Mouse (Mus musculus) c-Kit-positive CD71-positive TER-119-positive erythroid progenitor cells, embryonic 14.5 days (primary cell): ENCODE results near the gene Abca7.
"Not testable (repeated sequence)": the region's sequence is repeated elsewhere in the genome, so short reads cannot be mapped to it uniquely, and the experiment has no call there.

Source experiments
- DNase-seq: peaks from one replicate; pipeline ENCODE4 v3.0.0-alpha.2; 2013; ENCODE audit warnings: low spot score

Gene Abca7

DNA sequence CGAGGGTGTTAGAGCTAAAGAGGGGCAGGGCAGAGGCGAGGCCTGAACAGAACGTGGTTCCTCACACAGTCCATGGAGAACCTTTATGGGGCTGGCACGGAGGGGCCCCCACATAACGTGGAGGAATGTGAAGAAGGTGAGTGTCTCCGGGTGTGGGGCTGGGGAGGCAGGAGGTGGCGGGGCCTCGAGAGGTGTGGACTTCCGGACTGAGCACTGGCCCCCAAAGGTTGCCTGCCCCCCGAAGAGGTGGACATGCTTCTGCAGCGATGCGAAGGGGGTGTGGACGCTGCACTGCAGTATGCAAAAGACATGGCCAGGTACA lies 25.0 kb downstream of the Abca7 start:
- no peak for DNase-seq

DNA sequence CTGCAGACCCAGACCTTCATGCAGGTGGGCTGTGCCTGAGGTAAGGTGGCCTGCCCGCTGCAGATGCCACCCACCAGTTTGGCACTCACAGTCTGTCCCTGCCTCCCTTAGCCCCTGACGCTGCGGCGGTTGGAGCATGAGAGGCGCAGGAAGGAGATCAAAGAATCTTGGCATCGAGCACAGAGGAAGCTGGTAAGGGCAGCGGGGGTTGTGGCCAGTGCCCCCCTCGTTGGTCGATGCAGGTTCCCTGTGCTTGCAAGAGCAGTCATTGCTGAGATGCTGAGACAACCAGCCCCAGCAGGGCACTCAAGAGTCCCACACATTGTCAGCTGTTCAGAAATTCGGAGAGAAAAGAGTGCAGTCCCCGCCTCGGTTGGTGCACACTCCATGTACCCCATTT lies 25.9 kb downstream of the Abca7 start:
- no peak for DNase-seq

DNA sequence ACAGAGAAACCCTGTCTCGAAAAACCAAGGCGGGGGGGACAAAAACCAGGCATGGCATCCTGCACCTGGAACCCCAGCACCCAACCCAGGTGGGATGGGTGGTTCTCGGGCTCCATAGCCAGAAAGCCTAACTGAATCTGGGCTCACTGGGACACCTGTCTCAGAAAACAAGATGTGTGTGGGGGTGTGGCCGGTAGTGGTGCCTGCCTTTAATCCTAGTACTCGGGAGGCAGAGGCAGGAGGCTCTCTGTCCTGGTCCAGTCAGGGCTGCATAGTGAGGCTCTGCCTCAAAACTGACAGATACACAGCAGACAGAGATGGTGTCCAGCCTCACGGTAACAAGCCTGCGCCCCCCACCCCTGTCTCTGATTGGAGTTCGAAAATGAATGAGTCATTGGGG lies 26.5 kb downstream of the Abca7 start:
- DNase-seq, result no peak

GRCm38 (mm10) chr10:80023758-80024157 lies 27.5 kb downstream of the Abca7 start:
- DNase-seq, result no peak

DNA sequence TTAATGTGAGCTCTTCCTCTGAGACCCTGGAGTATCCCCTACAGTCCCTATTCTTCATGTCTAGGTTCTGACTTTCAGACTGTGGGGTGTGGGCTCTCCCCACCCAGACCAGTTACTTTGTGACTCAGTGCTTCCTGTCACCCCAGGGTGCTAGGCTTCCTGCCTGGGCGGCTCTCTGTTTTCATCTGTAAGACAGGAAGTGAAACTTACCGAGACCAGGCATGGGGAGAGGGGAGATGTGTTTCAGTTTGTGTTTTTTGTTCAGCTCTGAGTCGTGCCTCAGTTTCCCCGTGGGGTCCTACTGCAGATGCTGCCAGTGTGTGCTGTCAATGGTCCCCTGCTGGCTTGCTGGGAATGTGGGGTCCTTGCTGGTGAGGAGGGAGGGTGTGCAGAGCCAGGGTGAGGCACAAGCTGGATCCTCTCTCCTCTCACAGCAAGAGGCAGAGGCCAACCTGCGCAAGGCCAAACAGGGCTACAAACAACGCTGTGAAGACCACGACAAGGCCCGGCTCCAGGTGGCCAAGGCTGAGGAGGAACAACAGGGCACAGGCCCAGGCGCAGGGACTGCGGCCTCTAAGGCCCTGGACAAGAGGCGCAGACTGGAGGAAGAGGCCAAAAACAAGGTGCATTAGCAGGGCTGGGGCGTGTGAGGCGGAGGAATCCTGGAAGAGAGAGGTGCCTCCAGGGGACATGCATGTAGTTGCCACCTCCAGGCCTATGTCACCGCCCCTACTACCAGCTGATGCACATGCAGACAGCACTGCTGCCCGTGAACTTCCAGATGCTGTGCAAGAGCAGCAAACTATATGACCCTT lies 28.1 kb downstream of the Abca7 start:
- no peak for DNase-seq

DNA sequence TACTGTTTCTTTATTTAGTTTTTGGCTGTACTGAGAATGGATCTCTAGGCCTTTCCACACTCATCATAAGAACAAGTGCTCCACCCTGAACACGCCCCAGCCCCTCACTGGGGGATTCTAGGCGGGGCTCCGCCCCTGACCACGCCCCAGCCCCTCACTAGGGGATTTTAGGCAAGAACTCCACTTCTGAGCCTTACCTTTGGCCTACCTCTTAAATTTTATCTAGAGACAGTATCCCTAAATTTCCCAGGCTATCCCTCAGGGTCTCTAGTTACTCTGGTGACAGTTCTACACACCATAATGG lies 28.7 kb downstream of the Abca7 start:
- no peak for DNase-seq

GRCm38 (mm10) chr10:80025463-80025862 lies 29.2 kb downstream of the Abca7 start:
- no peak for DNase-seq

DNA sequence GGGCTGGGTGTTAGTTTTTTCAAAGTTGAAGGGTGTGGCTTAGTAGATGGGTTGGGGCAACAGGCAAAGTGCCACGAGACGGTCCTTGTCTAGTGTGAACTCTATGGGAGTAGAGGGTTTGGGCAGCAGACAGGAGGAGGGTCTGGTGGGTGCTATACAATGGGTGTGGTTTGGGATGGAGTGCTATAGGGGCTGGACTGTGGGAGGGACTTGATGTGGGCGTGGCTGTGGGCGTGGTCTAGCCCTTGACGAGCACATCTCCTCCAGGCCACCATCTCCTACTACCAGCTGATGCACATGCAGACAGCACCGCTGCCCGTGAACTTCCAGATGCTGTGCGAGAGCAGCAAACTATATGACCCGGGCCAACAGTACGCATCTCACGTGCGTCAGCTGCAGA lies 29.6 kb downstream of the Abca7 start:
- DNase-seq, result no peak

- DNase-seq, result no peak
Measured at GRCm38 (mm10) chr10:80027681-80028520, 31.6 kb downstream of the Abca7 start.

DNA sequence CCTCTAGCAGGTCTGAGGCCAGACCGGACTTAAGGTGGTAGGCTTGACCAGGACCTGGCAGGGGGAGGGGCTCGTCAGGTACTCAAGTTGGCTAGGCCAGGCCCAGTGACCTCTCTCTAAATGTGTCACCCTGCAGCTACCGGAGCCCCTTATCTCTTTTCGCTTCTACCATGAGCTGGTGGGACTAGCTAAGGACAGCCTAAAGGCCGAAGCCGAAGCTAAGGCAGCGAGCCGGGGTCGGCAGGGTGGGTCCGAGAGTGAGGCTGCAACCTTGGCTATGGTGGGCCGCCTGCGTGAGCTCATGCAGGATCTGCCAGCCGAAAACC lies 32.2 kb downstream of the Abca7 start:
- DNase-seq, result no peak

DNA sequence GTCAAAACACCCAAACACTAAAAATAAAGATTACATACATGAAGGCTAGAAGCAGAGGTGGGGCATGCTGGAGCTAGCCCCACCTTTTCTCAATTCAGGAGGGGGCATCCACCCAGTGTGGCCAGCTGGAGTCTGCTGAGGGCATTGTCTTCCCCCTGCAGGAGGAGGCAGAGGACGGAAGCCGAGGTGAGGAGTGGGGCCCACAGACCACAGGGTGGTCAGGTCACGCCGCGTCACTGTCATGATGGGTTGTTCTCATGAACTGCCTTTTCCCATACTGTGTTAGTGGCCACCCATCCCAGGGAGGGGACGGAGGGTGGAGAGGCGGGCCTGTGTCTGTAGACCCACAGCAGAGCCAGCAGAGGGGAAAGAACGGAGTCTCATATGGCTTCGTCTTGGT lies 33.9 kb downstream of the Abca7 start:
- no peak for DNase-seq

DNA sequence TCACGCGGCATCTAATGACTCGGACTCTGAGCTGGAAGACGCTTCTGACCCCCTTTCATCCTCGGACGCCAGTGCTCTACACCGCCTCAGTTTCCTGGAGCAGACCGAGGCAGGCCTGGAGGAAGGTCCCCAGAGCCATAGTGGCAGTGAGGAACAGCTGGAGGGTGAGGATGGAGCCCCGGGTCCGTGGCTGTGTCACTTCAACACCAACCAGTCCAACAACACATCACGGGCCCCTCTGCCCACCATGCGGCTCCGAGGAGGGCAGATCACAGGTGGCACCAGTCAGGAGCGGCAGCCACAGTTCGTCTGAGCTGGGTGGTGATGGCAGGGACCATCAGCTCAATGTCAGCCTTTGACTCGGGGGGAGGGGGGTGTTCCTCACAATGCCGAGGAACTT lies 34.4 kb downstream of the Abca7 start:
- no peak for DNase-seq

DNA sequence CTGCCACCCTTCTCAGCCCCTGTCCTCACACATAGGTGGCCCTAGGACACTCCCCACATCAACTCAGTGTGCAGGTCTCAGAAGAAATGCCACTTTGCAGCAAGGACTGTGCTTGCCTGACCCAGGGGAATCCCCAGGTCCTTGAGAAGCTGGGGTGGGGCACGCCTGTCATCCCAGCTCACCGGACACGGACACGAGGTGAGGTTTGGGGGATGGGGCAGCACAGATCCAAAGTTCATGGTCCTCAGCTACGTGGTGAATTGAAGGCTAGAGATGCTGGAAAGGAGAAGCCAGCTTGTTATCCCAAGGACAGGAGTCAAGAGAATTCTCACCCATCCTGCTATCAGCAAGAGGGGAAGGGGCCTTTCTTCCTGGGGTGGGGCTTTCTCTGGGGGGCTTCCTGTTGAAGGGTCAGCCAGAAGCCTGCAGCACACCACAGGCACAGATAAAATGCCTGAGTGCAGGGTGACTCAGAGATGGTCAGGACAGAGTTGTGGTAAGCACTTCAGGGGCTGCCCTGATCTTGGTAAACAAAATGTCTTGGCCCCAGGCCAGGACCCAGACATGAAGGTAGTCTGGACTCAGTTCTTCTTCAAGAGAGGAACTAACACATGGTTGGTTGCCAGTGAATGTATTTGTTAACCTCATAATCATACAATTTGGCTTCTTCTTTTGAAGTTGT lies 36.6 kb downstream of the Abca7 start:
- no peak for DNase-seq

DNA sequence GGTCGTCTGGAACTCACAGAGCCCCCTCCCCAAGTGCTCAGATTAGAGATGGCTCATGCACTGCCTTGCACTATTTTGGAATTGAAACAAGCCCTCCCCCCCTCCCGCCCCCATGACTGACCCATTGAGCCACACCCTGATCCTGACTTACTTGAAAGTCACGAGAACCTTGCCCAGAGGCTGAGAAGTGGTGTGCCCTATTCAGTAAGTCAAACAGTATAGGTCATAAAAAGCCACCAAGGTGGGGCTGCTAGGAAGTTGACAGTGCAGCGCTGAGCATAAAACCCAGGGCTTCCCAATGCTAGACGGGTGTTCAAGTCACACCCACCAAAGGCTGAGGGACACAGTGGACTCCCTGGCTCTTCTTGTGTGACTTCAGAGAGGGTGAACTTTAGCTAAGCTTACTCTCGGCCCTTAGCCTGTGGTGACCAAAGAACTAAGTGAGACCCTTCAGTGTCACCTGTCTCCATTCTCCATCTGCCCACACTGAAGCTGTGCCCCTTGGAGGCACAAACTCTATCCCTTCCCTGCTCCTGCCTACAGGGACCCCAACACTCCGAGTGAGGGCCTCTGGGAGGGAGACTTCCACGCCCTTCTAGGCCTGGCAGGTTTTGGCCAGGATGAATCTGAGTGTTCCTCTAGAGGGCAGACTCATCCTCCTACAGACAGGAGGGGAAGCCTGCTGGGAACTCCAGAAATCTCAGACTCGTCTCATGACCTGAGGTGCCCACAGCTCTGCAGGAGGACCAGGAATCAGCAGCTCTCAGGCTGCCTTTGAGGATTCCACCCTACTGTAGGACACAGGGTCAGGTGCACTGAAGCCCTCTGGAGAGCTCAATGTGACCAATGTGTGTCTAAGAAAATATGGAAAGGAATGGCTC lies 37.5 kb downstream of the Abca7 start:
- DNase-seq, result no peak

GRCm38 (mm10) chr10:80035148-80035547 lies 38.9 kb downstream of the Abca7 start:
- DNase-seq, result no peak

GRCm38 (mm10) chr10:80035686-80036085 lies 39.4 kb downstream of the Abca7 start:
- no peak for DNase-seq

DNA sequence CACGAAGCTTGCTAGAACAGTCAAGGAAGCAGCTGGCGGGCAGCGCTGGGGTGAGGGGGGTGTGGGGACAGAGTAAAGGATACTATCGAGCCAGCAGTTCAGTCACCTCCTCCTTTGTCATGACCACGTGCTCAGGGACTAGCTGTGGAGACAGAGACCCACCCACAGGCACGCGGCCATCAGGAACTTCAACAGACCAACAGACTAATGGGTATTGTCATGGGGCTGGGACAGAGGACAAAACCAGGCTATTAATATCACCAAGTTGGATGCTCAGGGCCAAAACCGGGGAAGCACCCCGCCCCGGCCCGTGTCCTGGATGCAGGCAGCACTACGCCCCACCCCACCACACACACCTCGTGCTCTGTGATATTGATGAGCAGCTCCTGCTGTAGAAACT lies 40.5 kb downstream of the Abca7 start:
- DNase-seq, result no peak

DNA sequence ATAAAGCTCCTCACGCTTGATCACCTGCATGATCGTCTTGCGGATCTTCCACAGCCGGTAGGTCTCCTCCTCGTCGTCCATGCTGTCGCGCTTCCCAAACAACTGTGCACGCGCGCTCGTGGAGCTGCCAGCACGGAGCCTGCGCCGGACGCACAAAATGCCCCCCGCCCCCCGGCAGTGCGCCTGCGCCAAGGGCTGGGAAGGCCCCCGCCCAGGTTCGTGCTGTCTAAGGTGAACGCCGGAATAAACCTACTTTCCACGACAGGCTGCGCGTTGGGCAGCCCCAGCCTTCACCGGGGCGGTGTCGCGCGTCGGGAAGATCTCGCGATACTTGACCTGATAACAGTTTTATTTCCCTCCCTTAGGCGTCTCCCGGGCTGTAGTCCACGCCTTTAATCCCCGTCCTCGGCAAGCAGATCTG lies 43.3 kb downstream of the Abca7 start, which contains the start of gene Polr2e:
Gene Polr2e, minus strand, starts transcription at position 237 of the 421 bp plus-strand sequence.
- DNase-seq, result peak; percentile 98

GRCm38 (mm10) chr10:80041409-80042060 lies 45.2 kb downstream of the Abca7 start:
- DNase-seq, result not testable (repeated sequence)

DNA sequence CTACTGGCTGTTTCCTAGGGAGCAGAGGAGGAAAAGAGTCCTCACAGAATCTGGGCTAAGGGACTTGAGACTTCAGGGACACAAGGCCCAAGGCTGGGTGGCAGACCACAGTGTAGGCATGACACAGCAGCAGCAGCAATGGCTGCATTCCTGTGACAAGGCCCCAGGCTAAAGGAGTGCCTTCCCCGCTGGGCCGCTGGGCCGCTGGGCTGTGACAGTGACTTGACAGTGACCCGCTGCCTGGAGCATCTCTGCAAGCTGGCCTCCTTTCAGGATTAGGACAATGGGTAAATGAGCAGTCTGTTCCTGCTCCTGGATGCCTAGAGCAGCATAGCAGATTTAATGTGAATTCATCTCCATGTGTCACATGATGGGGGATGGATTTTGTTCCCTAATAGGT lies 47.8 kb downstream of the Abca7 start:
- no peak for DNase-seq

- DNase-seq, result not testable (repeated sequence)
Measured at GRCm38 (mm10) chr10:80045364-80045763, 49.1 kb downstream of the Abca7 start.

DNA sequence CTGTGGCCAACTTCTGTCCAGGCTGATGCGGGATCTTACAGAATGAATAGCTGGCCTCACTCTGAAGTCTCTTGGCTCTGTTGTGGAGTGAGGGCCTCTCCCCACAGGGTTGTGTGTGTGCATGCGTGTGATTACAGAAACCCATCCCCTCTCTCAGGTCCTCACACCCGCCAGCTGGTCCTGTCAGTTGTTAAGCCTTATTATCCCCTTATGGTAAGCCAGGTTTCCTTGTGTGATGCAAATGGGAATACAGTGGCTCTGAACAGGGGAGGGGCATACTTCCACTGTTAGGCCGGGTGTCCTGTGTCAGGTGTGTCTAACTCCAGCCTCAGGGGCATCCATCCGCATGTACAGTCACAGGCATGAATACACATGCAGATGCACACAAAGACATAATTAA lies 49.5 kb downstream of the Abca7 start:
- DNase-seq, result no peak
